Mouse (Mus musculus): ENCODE measurements around the gene Slc10a7. TPM values are rescaled to one million over a fixed set of nuclear protein-coding genes. Genes with fewer than 3 reads are reported as not detected.

The Slc10a7 gene
- polyA plus RNA-seq, 1 experiment from 2014 or later, result 4.1 TPM

DNA sequence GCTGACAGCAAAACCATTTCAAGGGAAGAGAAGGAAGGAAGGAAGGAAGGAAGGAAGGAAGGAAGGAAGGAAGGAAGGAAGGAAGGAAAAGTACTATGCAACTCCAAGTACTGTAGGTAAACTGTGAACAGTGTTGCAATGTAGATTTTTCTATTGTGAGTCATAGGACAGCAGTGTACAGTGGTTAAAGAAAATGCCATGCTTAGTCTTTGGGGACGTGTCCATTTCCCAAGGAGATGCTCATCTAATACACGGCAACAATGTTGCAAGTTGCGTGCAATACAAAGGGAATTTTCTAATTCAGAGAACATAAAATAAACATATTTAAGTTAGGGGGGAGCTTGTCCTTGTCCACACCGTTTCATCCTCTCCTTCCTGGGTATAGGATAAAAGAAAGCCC lies 215.7 kb downstream of the Slc10a7 start:
- H3K27ac ChIP-seq (ENCODE audit: low read depth), result no peak overlapping the region
- DNase-seq (no peak), ATAC-seq (no peak)
- no peaks in the 10 kb centered on the region for H3K27me3 ChIP-seq (ENCODE audit: insufficient read depth, low read length)
- WGBS (ENCODE audit: insufficient replicate concordance), result 86% methylated on average over 4 of the region's 4 CpGs
- no peaks in the 10 kb centered on the region for H3K9me3 ChIP-seq (ENCODE audit: low read length)
- 0 out of 2 replicates have a peak, but pooled peaks cover 8% of the 10 kb centered on the region for H3K36me3 ChIP-seq (replicated peaks; ENCODE audit: insufficient read depth, low read length)
- TF ChIP-seq EP300 (IDR thresholded peaks at IDR 0.05; ENCODE audit: low read depth), result no peak
- no peak for TF ChIP-seq CTCF (IDR thresholded peaks at IDR 0.05; ENCODE audit: low read depth)
- no peaks in the 10 kb centered on the region for H3K4me1 ChIP-seq (ENCODE audit: insufficient read depth)
- H3K4me2 ChIP-seq (ENCODE audit: low read depth, low read length), result no peak overlapping the region
- H3K9ac ChIP-seq (replicated peaks), result no peak overlapping the region
- H3K4me3 ChIP-seq (ENCODE audit: low read depth, low read length), result no peak overlapping the region

DNA sequence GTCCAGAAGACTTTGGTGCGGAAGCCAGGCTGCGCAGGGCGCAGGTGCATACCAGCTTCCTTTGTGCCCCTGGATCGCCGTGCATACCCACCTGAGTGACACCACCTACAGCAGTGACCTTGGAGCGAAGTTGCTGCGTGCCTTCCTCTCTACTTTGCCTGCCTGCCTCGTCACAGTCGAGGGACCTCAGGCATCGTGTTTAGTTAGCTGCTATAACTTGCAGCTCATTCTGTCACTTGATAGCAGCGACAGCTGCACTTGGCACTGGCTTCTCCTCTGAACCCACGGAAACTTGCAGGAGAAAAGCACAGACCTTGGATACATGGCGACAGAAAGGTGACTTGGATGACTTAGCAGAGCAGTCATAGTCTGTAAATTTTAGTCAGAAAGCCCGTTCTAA lies 219.1 kb downstream of the Slc10a7 start:
- WGBS (ENCODE audit: insufficient replicate concordance), result 83% methylated on average over 14 of the region's 14 CpGs
- no peaks in the 10 kb centered on the region for H3K9me3 ChIP-seq (ENCODE audit: low read length)
- H3K36me3 ChIP-seq (replicated peaks; ENCODE audit: insufficient read depth, low read length), result peaks cover 18% of the 10 kb centered on the region
- H3K27me3 ChIP-seq (ENCODE audit: insufficient read depth, low read length), result no peaks in the 10 kb centered on the region
- TF ChIP-seq EP300 (IDR thresholded peaks at IDR 0.05; ENCODE audit: low read depth) (no peak), CTCF (IDR thresholded peaks at IDR 0.05; ENCODE audit: low read depth) (no peak)
- no peak for ATAC-seq
- H3K4me1 ChIP-seq (ENCODE audit: insufficient read depth), result no peaks in the 10 kb centered on the region
- DNase-seq, result no peak
- no peak overlapping the region for H3K27ac ChIP-seq (ENCODE audit: low read depth)
- no peak overlapping the region for H3K4me2 ChIP-seq (ENCODE audit: low read depth, low read length)
- H3K9ac ChIP-seq (replicated peaks), result no peak overlapping the region
- no peak overlapping the region for H3K4me3 ChIP-seq (ENCODE audit: low read depth, low read length)

DNA sequence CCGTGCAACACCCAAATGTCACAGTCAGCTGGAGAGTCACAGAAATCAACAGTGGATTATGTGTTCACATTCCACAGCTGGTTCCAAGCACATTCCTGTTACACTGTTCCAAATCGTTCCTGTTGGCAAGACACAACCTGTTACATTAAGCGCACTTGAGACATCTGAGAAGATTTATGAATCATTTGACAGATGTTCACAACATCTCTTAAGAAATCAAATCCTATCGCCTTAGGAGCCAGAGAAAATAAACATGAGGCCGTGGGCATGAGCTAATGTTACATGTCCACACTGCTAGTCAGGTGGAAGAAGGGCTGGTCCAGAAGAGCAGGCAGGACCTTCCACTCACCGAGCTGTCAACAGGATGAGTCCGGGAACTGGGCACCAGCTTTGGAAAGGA lies 223.3 kb downstream of the Slc10a7 start:
- Histone ChIP-seq H3K27ac (ENCODE audit: low read depth) (no peak overlapping the region), H3K4me3 (ENCODE audit: low read depth, low read length) (no peak overlapping the region), H3K4me1 (ENCODE audit: insufficient read depth) (no peaks in the 10 kb centered on the region), H3K9me3 (ENCODE audit: low read length) (no peaks in the 10 kb centered on the region), H3K4me2 (ENCODE audit: low read depth, low read length) (no peak overlapping the region), H3K27me3 (ENCODE audit: insufficient read depth, low read length) (no peaks in the 10 kb centered on the region), H3K36me3 (replicated peaks; ENCODE audit: insufficient read depth, low read length) (peaks cover 18% of the 10 kb centered on the region), H3K9ac (replicated peaks) (no peak overlapping the region)
- 78% methylated on average over 7 of the region's 7 CpGs for WGBS (ENCODE audit: insufficient replicate concordance)
- DNase-seq (no peak), ATAC-seq (no peak)
- no peak for TF ChIP-seq CTCF (IDR thresholded peaks at IDR 0.05; ENCODE audit: low read depth)
- TF ChIP-seq EP300 (IDR thresholded peaks at IDR 0.05; ENCODE audit: low read depth), result no peak

DNA sequence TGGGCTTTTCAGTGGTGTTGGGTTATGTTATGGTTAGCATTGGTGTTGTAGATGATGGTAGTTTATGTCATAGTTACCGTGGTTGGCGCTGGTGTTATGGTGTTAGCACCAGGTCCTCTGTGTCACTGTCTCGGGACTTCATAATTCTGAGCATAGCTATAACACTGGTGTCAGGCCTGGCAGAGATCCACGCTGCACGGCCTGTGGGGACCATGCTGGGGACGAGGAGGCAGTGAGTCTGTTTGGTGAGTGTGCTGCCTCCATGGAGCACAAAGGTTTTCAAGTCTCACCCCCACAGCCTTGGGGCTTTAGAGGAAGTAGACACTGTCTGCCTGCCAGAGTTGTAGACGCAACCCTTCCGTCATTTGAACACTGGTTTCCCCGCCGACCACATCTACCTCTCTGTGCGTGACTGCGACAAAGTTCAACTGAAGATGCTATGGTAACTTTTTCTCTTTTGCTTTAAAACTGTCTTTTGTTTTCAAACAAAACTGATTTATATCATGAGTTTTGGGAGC lies 223.9 kb downstream of the Slc10a7 start:
- H3K9me3 ChIP-seq (ENCODE audit: low read length), result no peaks in the 10 kb centered on the region
- no peak overlapping the region for H3K27ac ChIP-seq (ENCODE audit: low read depth)
- peaks cover 18% of the 10 kb centered on the region for H3K36me3 ChIP-seq (replicated peaks; ENCODE audit: insufficient read depth, low read length)
- H3K4me3 ChIP-seq (ENCODE audit: low read depth, low read length), result no peak overlapping the region
- ATAC-seq, result no peak
- no peaks in the 10 kb centered on the region for H3K4me1 ChIP-seq (ENCODE audit: insufficient read depth)
- H3K4me2 ChIP-seq (ENCODE audit: low read depth, low read length), result no peak overlapping the region
- H3K27me3 ChIP-seq (ENCODE audit: insufficient read depth, low read length), result no peaks in the 10 kb centered on the region
- no peak for TF ChIP-seq CTCF (IDR thresholded peaks at IDR 0.05; ENCODE audit: low read depth)
- TF ChIP-seq EP300 (IDR thresholded peaks at IDR 0.05; ENCODE audit: low read depth), result no peak
- no peak overlapping the region for H3K9ac ChIP-seq (replicated peaks)
- 72% methylated on average over 12 of the region's 12 CpGs for WGBS (ENCODE audit: insufficient replicate concordance)
- DNase-seq, result no peak

DNA sequence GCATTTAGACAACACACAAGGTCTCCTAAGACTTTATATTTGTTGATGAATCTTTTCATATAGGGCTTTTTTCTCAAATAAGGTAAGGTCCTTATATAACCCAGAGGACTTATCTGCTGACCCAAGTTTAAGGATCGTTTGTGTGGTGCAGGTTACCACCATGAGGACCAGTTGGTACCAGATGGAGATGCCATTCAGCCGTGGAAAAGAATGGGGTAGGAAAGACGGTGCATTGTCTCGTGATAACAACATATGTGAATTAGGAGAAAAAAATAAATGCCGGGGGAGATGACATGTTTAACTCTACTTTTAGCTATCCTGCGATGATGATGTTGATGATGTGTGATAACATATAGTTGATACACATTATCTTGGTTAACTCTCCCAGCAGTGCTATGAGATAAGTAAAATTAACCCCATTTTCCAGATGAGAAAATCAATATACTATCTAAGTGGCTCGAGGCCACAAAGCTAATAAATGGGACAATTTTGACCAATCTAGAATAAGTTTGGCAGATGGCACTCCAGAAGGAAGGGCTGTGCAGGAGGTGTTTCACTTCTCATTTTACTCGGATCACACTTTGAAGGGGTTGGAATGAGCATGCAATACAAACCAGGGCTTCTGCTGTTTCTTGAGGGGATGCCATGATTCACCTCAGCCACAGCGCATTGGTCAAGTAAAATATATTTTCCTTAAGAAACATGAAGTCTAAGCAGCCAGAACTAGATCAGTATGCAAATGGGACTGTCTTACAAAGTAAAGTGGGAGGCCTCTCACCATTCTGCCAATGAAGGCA lies 225.8 kb downstream of the Slc10a7 start:
- ATAC-seq (no peak), DNase-seq (no peak)
- Histone ChIP-seq H3K9me3 (ENCODE audit: low read length) (no peaks in the 10 kb centered on the region), H3K4me1 (ENCODE audit: insufficient read depth) (no peaks in the 10 kb centered on the region), H3K36me3 (replicated peaks; ENCODE audit: insufficient read depth, low read length) (peaks cover 9% of the 10 kb centered on the region), H3K27ac (ENCODE audit: low read depth) (no peak overlapping the region), H3K27me3 (ENCODE audit: insufficient read depth, low read length) (no peaks in the 10 kb centered on the region), H3K9ac (replicated peaks) (no peak overlapping the region), H3K4me2 (ENCODE audit: low read depth, low read length) (no peak overlapping the region), H3K4me3 (ENCODE audit: low read depth, low read length) (no peak overlapping the region)
- 81% methylated on average over 9 of the region's 9 CpGs for WGBS (ENCODE audit: insufficient replicate concordance)
- no peak for TF ChIP-seq CTCF (IDR thresholded peaks at IDR 0.05; ENCODE audit: low read depth)
- TF ChIP-seq EP300 (IDR thresholded peaks at IDR 0.05; ENCODE audit: low read depth), result no peak

DNA sequence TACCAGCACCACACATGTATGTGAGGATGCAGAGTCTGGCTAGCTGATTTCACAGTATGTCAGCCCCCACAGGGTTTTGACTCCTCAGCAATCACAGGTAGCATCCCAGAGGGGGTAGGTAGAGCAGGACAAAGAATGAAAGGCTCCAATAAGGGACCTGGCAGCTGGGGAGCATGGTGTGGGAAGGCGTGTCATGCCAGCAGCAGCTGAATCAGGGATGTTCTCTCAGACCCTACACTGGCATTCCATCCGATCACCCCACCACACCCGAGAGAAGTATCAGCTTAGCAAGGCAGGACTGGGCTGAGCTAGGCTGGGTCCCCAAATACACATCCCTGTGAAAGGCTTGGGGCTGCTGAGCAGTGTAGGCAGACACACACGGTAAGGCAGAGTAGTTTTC lies 229.2 kb downstream of the Slc10a7 start:
- DNase-seq (no peak), ATAC-seq (no peak)
- 61% methylated on average over 4 of the region's 4 CpGs for WGBS (ENCODE audit: insufficient replicate concordance)
- Histone ChIP-seq H3K4me2 (ENCODE audit: low read depth, low read length) (no peak overlapping the region), H3K36me3 (replicated peaks; ENCODE audit: insufficient read depth, low read length) (no peaks in the 10 kb centered on the region), H3K9me3 (ENCODE audit: low read length) (no peaks in the 10 kb centered on the region), H3K4me1 (ENCODE audit: insufficient read depth) (peaks cover 4% of the 10 kb centered on the region; the same call in 1 of the 2 replicates), H3K9ac (replicated peaks) (no peak overlapping the region), H3K27me3 (ENCODE audit: insufficient read depth, low read length) (no peaks in the 10 kb centered on the region), H3K27ac (ENCODE audit: low read depth) (no peak overlapping the region), H3K4me3 (ENCODE audit: low read depth, low read length) (no peak overlapping the region)
- TF ChIP-seq EP300 (IDR thresholded peaks at IDR 0.05; ENCODE audit: low read depth) (no peak), CTCF (IDR thresholded peaks at IDR 0.05; ENCODE audit: low read depth) (no peak)

Measured in liver, postnatal 0 days (tissue).